In genomic region chr6:92499449-92499848, GRCm38 (mm10) we compare ENCODE assay signal across 14 mouse cellular contexts.
DNase-seq lines count a peak whose midpoint lies in the region; ATAC-seq and TF ChIP-seq lines count a peak whose summit lies in the region.
"Had no signal": no experiment of that assay in that cellular context is flagged by ENCODE, and none has a peak within 500 bp of the region (broad histone marks: within the 10 kb centered on the region; RNA-seq: fewer than 3 reads in every experiment).

No protein-coding gene starts in this region.

- no peak for TF ChIP-seq CTCF in hindbrain, postnatal 0 days (IDR thresholded peaks at IDR 0.05; ENCODE audit: low read depth)

- no peak overlapping the region for H3K27ac ChIP-seq in hindbrain, postnatal 0 days
- no peak overlapping the region for H3K27ac ChIP-seq in hindbrain, embryonic 11.5 days (ENCODE audit: low read depth, low read length)
- peak overlapping the region; percentile 53 for H3K27ac ChIP-seq in intestine, embryonic 16.5 days (ENCODE audit: low read length)
- H3K27ac ChIP-seq: forebrain, embryonic 15.5 days; liver, embryonic 13.5 days had no signal

- peak; percentile 8 for DNase-seq in adrenal gland, postnatal 25 days
- no peak for DNase-seq in adrenal gland, postnatal 4 days (ENCODE audit: low spot score in 2 of 2)
- no peak for DNase-seq in hindbrain, postnatal 0 days (ENCODE audit: low spot score)
- no peak for DNase-seq in hindbrain, embryonic 11.5 days (ENCODE audit: low spot score)
- peak; percentile 35 for DNase-seq in ZHBTc4 (ENCODE audit: low read depth, low spot score)
- no peak for DNase-seq in cerebellum, postnatal 36 days
- DNase-seq in layer of hippocampus, adult 9-10 months (ENCODE audit: low spot score) = no peak
- DNase-seq: cerebellum, adult 11 months; embryo, embryonic 11 days; kidney, adult 11 months; liver, embryonic 13.5 days; spleen, adult 18-20 months had no signal

- no peaks in the 10 kb centered on the region for H3K36me3 ChIP-seq in hindbrain, postnatal 0 days (ENCODE audit: insufficient read depth, low read length)
- H3K36me3 ChIP-seq in hindbrain, embryonic 11.5 days (ENCODE audit: control insufficient read depth, insufficient read depth, low read length) = no peaks in the 10 kb centered on the region
- no peaks in the 10 kb centered on the region for H3K36me3 ChIP-seq in intestine, embryonic 16.5 days (ENCODE audit: control insufficient read depth, insufficient read depth, low read length)
- H3K36me3 ChIP-seq: forebrain, embryonic 15.5 days; liver, embryonic 13.5 days had no signal

- no peaks in the 10 kb centered on the region for H3K9me3 ChIP-seq in hindbrain, postnatal 0 days (ENCODE audit: low read length)
- no peaks in the 10 kb centered on the region for H3K9me3 ChIP-seq in hindbrain, embryonic 11.5 days (ENCODE audit: control insufficient read depth, low read length)
- no peaks in the 10 kb centered on the region for H3K9me3 ChIP-seq in intestine, embryonic 16.5 days (ENCODE audit: control insufficient read depth, low read length)
- H3K9me3 ChIP-seq: forebrain, embryonic 15.5 days; liver, embryonic 13.5 days had no signal

- H3K9ac ChIP-seq in hindbrain, postnatal 0 days (replicated peaks; ENCODE audit: low read length) = no peak overlapping the region
- no peak overlapping the region for H3K9ac ChIP-seq in hindbrain, embryonic 11.5 days (ENCODE audit: low read depth, low read length)
- no peak overlapping the region for H3K9ac ChIP-seq in intestine, embryonic 16.5 days (ENCODE audit: low read depth, low read length)
- H3K9ac ChIP-seq: forebrain, embryonic 15.5 days; liver, embryonic 13.5 days had no signal

- 70% methylated on average over 4 of the region's 4 CpGs for WGBS in hindbrain, postnatal 0 days
- 83% methylated on average over 4 of the region's 4 CpGs for WGBS in hindbrain, embryonic 11.5 days
- WGBS in intestine, embryonic 16.5 days = 50% methylated on average over 4 of the region's 4 CpGs

- no peak overlapping the region for H3K4me3 ChIP-seq in hindbrain, postnatal 0 days (ENCODE audit: low read length)
- no peak overlapping the region for H3K4me3 ChIP-seq in hindbrain, embryonic 11.5 days (ENCODE audit: low read depth, low read length)
- no peak overlapping the region for H3K4me3 ChIP-seq in intestine, embryonic 16.5 days (ENCODE audit: low read length)
- H3K4me3 ChIP-seq: forebrain, embryonic 15.5 days; liver, embryonic 13.5 days had no signal

- H3K4me2 ChIP-seq in hindbrain, postnatal 0 days (ENCODE audit: low read depth, low read length) = no peak overlapping the region
- H3K4me2 ChIP-seq in hindbrain, embryonic 11.5 days (replicated peaks; ENCODE audit: low read depth, low read length) = no peak overlapping the region
- H3K4me2 ChIP-seq in intestine, embryonic 16.5 days (ENCODE audit: low read depth, low read length) = no peak overlapping the region
- H3K4me2 ChIP-seq: forebrain, embryonic 15.5 days; liver, embryonic 13.5 days had no signal

- H3K27me3 ChIP-seq in hindbrain, postnatal 0 days (ENCODE audit: insufficient read depth, low read length) = no peaks in the 10 kb centered on the region
- no peaks in the 10 kb centered on the region for H3K27me3 ChIP-seq in hindbrain, embryonic 11.5 days (ENCODE audit: control insufficient read depth, insufficient read depth, low read length)
- H3K27me3 ChIP-seq in intestine, embryonic 16.5 days (replicated peaks; ENCODE audit: control insufficient read depth, insufficient read depth, low read length) = no peaks in the 10 kb centered on the region
- H3K27me3 ChIP-seq: forebrain, embryonic 15.5 days; liver, embryonic 13.5 days had no signal

- H3K4me1 ChIP-seq in hindbrain, postnatal 0 days (ENCODE audit: insufficient read depth, low read length) = no peaks in the 10 kb centered on the region
- H3K4me1 ChIP-seq in hindbrain, embryonic 11.5 days (replicated peaks; ENCODE audit: control insufficient read depth, insufficient read depth, low read length) = no peaks in the 10 kb centered on the region
- peaks cover 9% of the 10 kb centered on the region for H3K4me1 ChIP-seq in intestine, embryonic 16.5 days (ENCODE audit: control insufficient read depth, insufficient read depth, low read length)
- H3K4me1 ChIP-seq: forebrain, embryonic 15.5 days; liver, embryonic 13.5 days had no signal

- peak; percentile 35; the same call in 1 of the 2 replicates for ATAC-seq in hindbrain, postnatal 0 days
- ATAC-seq in hindbrain, embryonic 11.5 days (ENCODE audit: low FRiP score) = no peak
- ATAC-seq in intestine, embryonic 16.5 days = peak; percentile 46
- ATAC-seq: forebrain, embryonic 15.5 days had no signal

Comparison
In these comparisons a context has a peak if more than half of its experiments do, and no peak if none do; other contexts are left out.
1. DNase-seq: peak in adrenal gland, postnatal 25 days (single experiment) and ZHBTc4 (single experiment); none in adrenal gland, postnatal 4 days (0 of 2), hindbrain, postnatal 0 days (single experiment), hindbrain, embryonic 11.5 days (single experiment), cerebellum, postnatal 36 days (0 of 2) and layer of hippocampus, adult 9-10 months (single experiment).